Mouse (Mus musculus) midbrain, embryonic 14.5 days (tissue): ENCODE data around the gene Rnf26. TPM values are rescaled to one million over a fixed set of nuclear protein-coding genes. Genes with fewer than 3 reads are reported as not detected.

Experiments
- ATAC-seq: fragments of 200-750 bp; cut with Nextera tagmentation; 2 replicates; pipeline ENCODE4 v1.8.0; 2017; ENCODE audit warnings: moderate number of reproducible peaks, moderate library complexity; ENCODE audit not compliant: low FRiP score, low TSS enrichment
- DNase-seq: peaks from one replicate; pipeline ENCODE4 v3.0.0-alpha.2; 2015
- H3K27ac ChIP-seq: fragments of 300-500 bp; sonication (generic); replicated peaks from 2 replicates; pipeline ENCODE4 v1.5.1; 2014; ENCODE audit warnings: mild to moderate bottlenecking, low read depth, low read length, moderate library complexity
- H3K27me3 ChIP-seq: fragments of 300-500 bp; sonication (generic); 2 replicates; pipeline ENCODE4 v1.6.1; 2014; ENCODE audit warnings: low read length, control low read depth, mixed read lengths; ENCODE audit not compliant: control insufficient read depth, insufficient read depth
- H3K36me3 ChIP-seq: fragments of 300-500 bp; sonication (generic); 2 replicates; pipeline ENCODE4 v1.6.1; 2014; ENCODE audit warnings: low read length, control low read depth; ENCODE audit not compliant: control insufficient read depth, insufficient read depth
- H3K4me1 ChIP-seq: fragments of 300-500 bp; sonication (generic); 2 replicates; pipeline ENCODE4 v1.6.1; 2014; ENCODE audit warnings: mild to moderate bottlenecking, antibody characterized with exemption, low read length, control low read depth; ENCODE audit not compliant: control insufficient read depth, insufficient read depth
- H3K4me2 ChIP-seq: fragments of 300-500 bp; sonication (generic); 2 replicates; pipeline ENCODE4 v1.6.1; 2014; ENCODE audit warnings: mild to moderate bottlenecking, low read length, moderate library complexity
- H3K4me3 ChIP-seq: fragments of 300-500 bp; sonication (generic); replicated peaks from 2 replicates; pipeline ENCODE4 v1.5.1; 2014; ENCODE audit warnings: low read depth, low read length
- H3K9ac ChIP-seq: fragments of 300-500 bp; sonication (generic); replicated peaks from 2 replicates; pipeline ENCODE4 v1.6.1; 2014; ENCODE audit warnings: mild to moderate bottlenecking, low read length, moderate library complexity
- H3K9me3 ChIP-seq: fragments of 300-500 bp; sonication (generic); 2 replicates; pipeline ENCODE4 v1.6.1; 2016; ENCODE audit warnings: low read length, control low read depth, mixed read lengths; ENCODE audit not compliant: control insufficient read depth
- WGBS: fragments of 180-500 bp; shearing (Covaris S2); extraction: QIAGEN DNeasy Blood & Tissue Kit; methylation state at CpG from one replicate; pipeline ENCODE4 v1.1.7; 2014; 5-methylcytosine and 5-hydroxymethylcytosine counted together
- polyA plus RNA-seq: library from polyadenylated mRNA; unstranded; fragments of >200 nt; fragmentation: Nextera tagmentation; extraction: Ambion mirVana; gene quantifications from 2 replicates; pipeline ENCODE4 v1.2.1, GENCODE M21; 2014

The Rnf26 gene
- polyA plus RNA-seq, 1 experiment from 2014 or later = 29.9 TPM

GRCm38 (mm10) chr9:44058606-44059005 is 54.7 kb downstream of the Rnf26 start:
- WGBS = 87% methylated on average over 6 of the region's 6 CpGs
- H3K4me1 ChIP-seq = no peaks in the 10 kb centered on the region
- no peaks in the 10 kb centered on the region for H3K9me3 ChIP-seq
- H3K9ac ChIP-seq = no peak overlapping the region
- ATAC-seq = no peak
- H3K27ac ChIP-seq = no peak overlapping the region
- H3K4me3 ChIP-seq = no peak overlapping the region
- DNase-seq = no peak
- H3K36me3 ChIP-seq = no peaks in the 10 kb centered on the region
- H3K27me3 ChIP-seq = no peaks in the 10 kb centered on the region
- H3K4me2 ChIP-seq = no peak overlapping the region

- no peaks in the 10 kb centered on the region for H3K36me3 ChIP-seq
- no peaks in the 10 kb centered on the region for H3K27me3 ChIP-seq
- no peak overlapping the region for H3K27ac ChIP-seq
- no peak for DNase-seq
- no peak overlapping the region for H3K4me3 ChIP-seq
- H3K4me2 ChIP-seq = no peak overlapping the region
- no peak overlapping the region for H3K9ac ChIP-seq
- no peaks in the 10 kb centered on the region for H3K9me3 ChIP-seq
- H3K4me1 ChIP-seq = no peaks in the 10 kb centered on the region
- WGBS = 76% methylated on average over 1 of the region's 1 CpGs
- ATAC-seq = no peak
These were observed 59.4 kb downstream of the Rnf26 start for GRCm38 (mm10) chr9:44053936-44054335.

GRCm38 (mm10) chr9:44052855-44053254 is 60.5 kb downstream of the Rnf26 start:
- Histone ChIP-seq H3K4me2 (no peak overlapping the region), H3K9ac (no peak overlapping the region), H3K27ac (no peak overlapping the region), H3K4me3 (no peak overlapping the region), H3K36me3 (no peaks in the 10 kb centered on the region), H3K27me3 (no peaks in the 10 kb centered on the region), H3K4me1 (no peaks in the 10 kb centered on the region), H3K9me3 (no peaks in the 10 kb centered on the region)
- ATAC-seq = no peak
- 65% methylated on average over 3 of the region's 3 CpGs for WGBS
- DNase-seq = no peak

- no peaks in the 10 kb centered on the region for H3K36me3 ChIP-seq
- no peak overlapping the region for H3K4me2 ChIP-seq
- 92% methylated on average over 8 of the region's 8 CpGs for WGBS
- no peak overlapping the region for H3K9ac ChIP-seq
- H3K4me1 ChIP-seq = no peaks in the 10 kb centered on the region
- no peaks in the 10 kb centered on the region for H3K9me3 ChIP-seq
- no peak for ATAC-seq
- no peak overlapping the region for H3K27ac ChIP-seq
- DNase-seq = no peak
- H3K4me3 ChIP-seq = no peak overlapping the region
- H3K27me3 ChIP-seq = peaks cover 7% of the 10 kb centered on the region; the same call in 1 of the 2 replicates
These were observed 63.7 kb downstream of the Rnf26 start for GRCm38 (mm10) chr9:44049381-44050165.

- H3K4me3 ChIP-seq = no peak overlapping the region
- H3K27ac ChIP-seq = no peak overlapping the region
- no peak overlapping the region for H3K4me2 ChIP-seq
- WGBS = 80% methylated on average over 15 of the region's 15 CpGs
- ATAC-seq (no peak), DNase-seq (no peak)
- no peaks in the 10 kb centered on the region for H3K9me3 ChIP-seq
- no peak overlapping the region for H3K9ac ChIP-seq
- H3K36me3 ChIP-seq = no peaks in the 10 kb centered on the region
- H3K4me1 ChIP-seq = 0 out of 2 replicates have a peak, but pooled peaks cover 3% of the 10 kb centered on the region
- H3K27me3 ChIP-seq = peaks cover 15% of the 10 kb centered on the region
These were observed 64.6 kb downstream of the Rnf26 start for GRCm38 (mm10) chr9:44048541-44049380.

- H3K36me3 ChIP-seq = no peaks in the 10 kb centered on the region
- H3K27ac ChIP-seq = no peak overlapping the region
- 81% methylated on average over 14 of the region's 14 CpGs for WGBS
- H3K4me2 ChIP-seq = no peak overlapping the region
- no peak overlapping the region for H3K9ac ChIP-seq
- H3K4me3 ChIP-seq = no peak overlapping the region
- H3K9me3 ChIP-seq = no peaks in the 10 kb centered on the region
- DNase-seq (no peak), ATAC-seq (no peak)
- 0 out of 2 replicates have a peak, but pooled peaks cover 5% of the 10 kb centered on the region for H3K4me1 ChIP-seq
- peaks cover 18% of the 10 kb centered on the region for H3K27me3 ChIP-seq
These were observed 65.5 kb downstream of the Rnf26 start for GRCm38 (mm10) chr9:44047571-44048490.

- H3K4me3 ChIP-seq = no peak overlapping the region
- no peak overlapping the region for H3K4me2 ChIP-seq
- H3K9me3 ChIP-seq = no peaks in the 10 kb centered on the region
- H3K4me1 ChIP-seq = 0 out of 2 replicates have a peak, but pooled peaks cover 5% of the 10 kb centered on the region
- 72% methylated on average over 6 of the region's 6 CpGs for WGBS
- no peak overlapping the region for H3K9ac ChIP-seq
- no peak overlapping the region for H3K27ac ChIP-seq
- no peak for DNase-seq
- H3K36me3 ChIP-seq = no peaks in the 10 kb centered on the region
- no peak for ATAC-seq
- peaks cover 18% of the 10 kb centered on the region for H3K27me3 ChIP-seq
These were observed 66.2 kb downstream of the Rnf26 start for GRCm38 (mm10) chr9:44047071-44047470.

GRCm38 (mm10) chr9:44046426-44046825 is 66.9 kb downstream of the Rnf26 start:
- H3K4me2 ChIP-seq = no peak overlapping the region
- 0 out of 2 replicates have a peak, but pooled peaks cover 5% of the 10 kb centered on the region for H3K4me1 ChIP-seq
- DNase-seq (no peak), ATAC-seq (no peak)
- 95% methylated on average over 12 of the region's 12 CpGs for WGBS
- H3K27me3 ChIP-seq = peaks cover 23% of the 10 kb centered on the region
- H3K36me3 ChIP-seq = no peaks in the 10 kb centered on the region
- no peaks in the 10 kb centered on the region for H3K9me3 ChIP-seq
- no peak overlapping the region for H3K9ac ChIP-seq
- H3K27ac ChIP-seq = no peak overlapping the region
- H3K4me3 ChIP-seq = no peak overlapping the region
